Mouse (Mus musculus) lung, embryonic 14.5 days (tissue): ENCODE measurements around the gene Gm3839. TPM values are rescaled to one million over a fixed set of nuclear protein-coding genes. Genes with fewer than 3 reads are reported as not detected.

ENCODE experiments used
- ATAC-seq: fragments of 200-750 bp; cut with Nextera tagmentation; 2 replicates; pipeline ENCODE4 v1.8.0; 2017; ENCODE audit warnings: mild to moderate bottlenecking, moderate TSS enrichment, moderate library complexity; ENCODE audit not compliant: insufficient read depth
- DNase-seq: peaks from one replicate; pipeline ENCODE4 v3.0.0-alpha.2; 2015
- H3K27ac ChIP-seq: fragments of 300-500 bp; sonication (generic); 2 replicates; pipeline ENCODE4 v1.5.1; 2014; ENCODE audit warnings: low read depth, mild to moderate bottlenecking, moderate library complexity
- H3K27me3 ChIP-seq: fragments of 300-500 bp; sonication (generic); 2 replicates; pipeline ENCODE4 v1.6.1; 2014; ENCODE audit warnings: low read length, control low read depth; ENCODE audit not compliant: insufficient read depth
- H3K36me3 ChIP-seq: fragments of 300-500 bp; sonication (generic); 2 replicates; pipeline ENCODE4 v1.6.1; 2014; ENCODE audit warnings: control low read depth; ENCODE audit not compliant: insufficient read depth
- H3K4me1 ChIP-seq: fragments of 300-500 bp; sonication (generic); 2 replicates; pipeline ENCODE4 v1.6.1; 2014; ENCODE audit warnings: antibody characterized with exemption, control low read depth; ENCODE audit not compliant: insufficient read depth
- H3K4me2 ChIP-seq: fragments of 300-500 bp; sonication (generic); 2 replicates; pipeline ENCODE4 v1.6.1; 2014; ENCODE audit warnings: mild to moderate bottlenecking
- H3K4me3 ChIP-seq: fragments of 300-500 bp; sonication (generic); 2 replicates; pipeline ENCODE4 v1.5.1; 2014; ENCODE audit warnings: low read depth, low read length
- H3K9ac ChIP-seq: fragments of 300-500 bp; sonication (generic); 2 replicates; pipeline ENCODE4 v1.6.1; 2014
- H3K9me3 ChIP-seq: fragments of 300-500 bp; sonication (generic); 2 replicates; pipeline ENCODE4 v1.6.1; 2016; ENCODE audit warnings: low read depth, low read length, control low read depth
- CTCF ChIP-seq: IDR thresholded peaks from 2 replicates; pipeline ENCODE4 v1.5.1; 2016; ENCODE audit warnings: antibody characterized with exemption, low read depth
- WGBS: fragments of 180-500 bp; shearing (Covaris S2); extraction: QIAGEN DNeasy Blood & Tissue Kit; methylation state at CpG from one replicate; pipeline ENCODE4 v1.1.7; 2014; 5-methylcytosine and 5-hydroxymethylcytosine counted together
- microRNA-seq: library from miRNA; unstranded; fragments of <30 nt; microRNA quantifications from one replicate; pipeline ENCODE4, GENCODE M21; 2016; ENCODE audit warnings: borderline number of aligned reads
- polyA plus RNA-seq: library from polyadenylated mRNA; unstranded; fragments of >200 nt; fragmentation: Nextera tagmentation; extraction: Ambion mirVana; gene quantifications from 2 replicates; pipeline ENCODE4 v1.2.1, GENCODE M21; 2014

The Gm3839 gene
- polyA plus RNA-seq, 1 experiment from 2014 or later, result 1.9 TPM

GRCm38 (mm10) chr14:11257161-11257705 is 99.3 kb downstream of the Gm3839 start:
- Histone ChIP-seq H3K9ac (no peak overlapping the region), H3K27me3 (no peaks in the 10 kb centered on the region), H3K4me1 (no peaks in the 10 kb centered on the region), H3K9me3 (no peaks in the 10 kb centered on the region), H3K36me3 (no peaks in the 10 kb centered on the region), H3K4me2 (no peak overlapping the region), H3K27ac (no peak overlapping the region), H3K4me3 (no peak overlapping the region)
- 89% methylated on average over 4 of the region's 4 CpGs for WGBS
- no peak for DNase-seq
- TF ChIP-seq CTCF, result no peak
- no peak for ATAC-seq

DNA sequence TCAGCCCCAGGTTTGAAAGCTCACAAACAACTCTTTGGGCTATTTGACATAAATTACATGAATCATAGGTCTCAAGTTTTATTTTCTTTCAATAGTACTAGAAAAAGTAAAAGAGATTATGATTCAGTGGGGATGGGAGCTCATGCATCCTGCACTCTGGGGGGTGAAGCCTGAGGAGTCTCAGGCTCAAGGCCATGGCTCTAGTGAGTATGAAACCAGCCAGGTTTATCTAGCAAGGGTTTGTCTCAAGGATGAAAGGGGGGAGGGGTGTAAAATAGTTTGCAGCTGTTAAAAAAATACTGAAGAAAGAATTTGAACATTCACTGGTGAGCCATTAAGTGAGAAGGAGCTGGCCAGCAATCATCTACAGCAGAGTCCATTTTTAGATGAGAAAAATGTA is 108.5 kb downstream of the Gm3839 start:
- no peak overlapping the region for H3K4me3 ChIP-seq
- no peak overlapping the region for H3K9ac ChIP-seq
- H3K9me3 ChIP-seq, result no peaks in the 10 kb centered on the region
- no peaks in the 10 kb centered on the region for H3K4me1 ChIP-seq
- TF ChIP-seq CTCF, result no peak
- no peak overlapping the region for H3K4me2 ChIP-seq
- DNase-seq (peak; percentile 15), ATAC-seq (no peak)
- H3K27me3 ChIP-seq, result no peaks in the 10 kb centered on the region
- H3K36me3 ChIP-seq, result no peaks in the 10 kb centered on the region
- no peak overlapping the region for H3K27ac ChIP-seq

- Histone ChIP-seq H3K9ac (no peak overlapping the region), H3K4me3 (no peak overlapping the region), H3K4me2 (no peak overlapping the region), H3K9me3 (no peaks in the 10 kb centered on the region), H3K36me3 (no peaks in the 10 kb centered on the region), H3K27me3 (no peaks in the 10 kb centered on the region), H3K27ac (no peak overlapping the region), H3K4me1 (no peaks in the 10 kb centered on the region)
- DNase-seq, result no peak
- 50% methylated on average over 5 of the region's 5 CpGs for WGBS
- no peak for TF ChIP-seq CTCF
- ATAC-seq, result no peak
These were observed 112.0 kb downstream of the Gm3839 start for GRCm38 (mm10) chr14:11244546-11244945.

- TF ChIP-seq CTCF, result no peak
- Histone ChIP-seq H3K9ac (no peak overlapping the region), H3K36me3 (no peaks in the 10 kb centered on the region), H3K27me3 (no peaks in the 10 kb centered on the region), H3K9me3 (no peaks in the 10 kb centered on the region), H3K27ac (no peak overlapping the region), H3K4me2 (no peak overlapping the region), H3K4me1 (no peaks in the 10 kb centered on the region), H3K4me3 (no peak overlapping the region)
- ATAC-seq (no peak), DNase-seq (no peak)
- WGBS, result 84% methylated on average over 7 of the region's 7 CpGs
These were observed 124.4 kb downstream of the Gm3839 start for GRCm38 (mm10) chr14:11232086-11232485.

Small RNA genes lying within 50 kb of the gene (microRNA-seq; reads per million reads assigned to microRNA genes)
- gene Mir5124b, result not detected

Other genes with a start within 250 kb of the Gm3839 start
- 5.3 and 5.9 TPM in 2 replicates for gene Fhit, start 194.7 kb downstream of the Gm3839 start, polyA plus RNA-seq
- gene Ptprg, start 196.8 kb upstream of the Gm3839 start, polyA plus RNA-seq, result 37.0 and 43.2 TPM in 2 replicates